Mouse (Mus musculus) forebrain, postnatal 0 days (tissue): ENCODE measurements at regions not wholly inside any gene's neighbourhood (a gene's known extent, or its start where the extent isn't known, plus 50 kb on each side); places are given as distances from the start of the nearest gene placed in this dataset.
A peak's percentile ranks its signal among the peaks of the same experiment; 100 is the strongest.

ENCODE experiments used
- ATAC-seq: fragments of 200-750 bp; cut with Nextera tagmentation; 2 replicates; pipeline ENCODE4 v1.8.0; 2017; ENCODE audit warnings: mild to moderate bottlenecking, moderate library complexity
- DNase-seq: peaks from one replicate; pipeline ENCODE4 v3.0.0-alpha.2; 2015
- H3K27ac ChIP-seq: fragments of 300-500 bp; sonication (generic); 2 replicates; pipeline ENCODE4 v1.5.1; 2014; ENCODE audit warnings: low read depth, mild to moderate bottlenecking, antibody characterized with exemption, low read length, moderate library complexity, mixed read lengths
- H3K27me3 ChIP-seq: fragments of 300-500 bp; sonication (generic); 2 replicates; pipeline ENCODE4 v1.6.1; 2014; ENCODE audit warnings: mild to moderate bottlenecking, low read length, mixed read lengths; ENCODE audit not compliant: insufficient read depth
- H3K36me3 ChIP-seq: fragments of 300-500 bp; sonication (generic); 2 replicates; pipeline ENCODE4 v1.6.1; 2014; ENCODE audit warnings: mild to moderate bottlenecking, moderate library complexity; ENCODE audit not compliant: insufficient read depth
- H3K4me1 ChIP-seq: fragments of 300-500 bp; sonication (generic); 2 replicates; pipeline ENCODE4 v1.6.1; 2014; ENCODE audit warnings: antibody characterized with exemption; ENCODE audit not compliant: insufficient read depth
- H3K4me2 ChIP-seq: fragments of 300-500 bp; sonication (generic); 2 replicates; pipeline ENCODE4 v1.6.1; 2014; ENCODE audit warnings: low read depth, mild to moderate bottlenecking, moderate library complexity
- H3K4me3 ChIP-seq: fragments of 300-500 bp; sonication (generic); 2 replicates; pipeline ENCODE4 v1.5.1; 2014; ENCODE audit warnings: low read depth, low read length, mixed read lengths
- H3K9ac ChIP-seq: fragments of 300-500 bp; sonication (generic); 2 replicates; pipeline ENCODE4 v1.6.1; 2014; ENCODE audit warnings: mild to moderate bottlenecking
- H3K9me3 ChIP-seq: fragments of 300-500 bp; sonication (generic); 2 replicates; pipeline ENCODE4 v1.6.1; 2016; ENCODE audit warnings: low read length
- CTCF ChIP-seq: sonication (generic); IDR thresholded peaks from 2 replicates; pipeline ENCODE4 v1.5.1; 2016; ENCODE audit warnings: antibody characterized with exemption, control low read depth, low read depth
- WGBS: fragments of 180-500 bp; shearing (Covaris S2); extraction: QIAGEN DNeasy Blood & Tissue Kit; methylation state at CpG from one replicate; pipeline ENCODE4 v1.1.7; 2014; 5-methylcytosine and 5-hydroxymethylcytosine counted together

- 31% methylated on average over 8 of the region's 8 CpGs for WGBS
- no peak overlapping the region for H3K4me3 ChIP-seq
- ATAC-seq: peak; percentile 32; the same call in 1 of the 2 replicates
- H3K27me3 ChIP-seq: no peaks in the 10 kb centered on the region
- H3K36me3 ChIP-seq: no peaks in the 10 kb centered on the region
- H3K9me3 ChIP-seq: no peaks in the 10 kb centered on the region
- no peaks in the 10 kb centered on the region for H3K4me1 ChIP-seq
- H3K9ac ChIP-seq: no peak overlapping the region
- DNase-seq: no peak
- no peak overlapping the region for H3K4me2 ChIP-seq
- no peak overlapping the region for H3K27ac ChIP-seq
- no peak for TF ChIP-seq CTCF
Observed at GRCm38 (mm10) chr13:80652967-80653539, 230.1 kb upstream of the Arrdc3 start.

GRCm38 (mm10) chr13:80666186-80666713 lies 216.9 kb upstream of the Arrdc3 start:
- Histone ChIP-seq H3K9ac (no peak overlapping the region), H3K36me3 (no peaks in the 10 kb centered on the region), H3K27ac (no peak overlapping the region), H3K4me1 (no peaks in the 10 kb centered on the region), H3K4me3 (no peak overlapping the region), H3K4me2 (no peak overlapping the region), H3K27me3 (no peaks in the 10 kb centered on the region), H3K9me3 (no peaks in the 10 kb centered on the region)
- ATAC-seq: no peak
- TF ChIP-seq CTCF: no peak
- DNase-seq: no peak
- 59% methylated on average over 3 of the region's 3 CpGs for WGBS

- TF ChIP-seq CTCF: no peak
- H3K4me2 ChIP-seq: no peak overlapping the region
- DNase-seq (no peak), ATAC-seq (peak; percentile 66; the same call in 1 of the 2 replicates)
- no peak overlapping the region for H3K4me3 ChIP-seq
- H3K9ac ChIP-seq: no peak overlapping the region
- H3K4me1 ChIP-seq: no peaks in the 10 kb centered on the region
- H3K9me3 ChIP-seq: no peaks in the 10 kb centered on the region
- H3K27ac ChIP-seq: no peak overlapping the region
- no peaks in the 10 kb centered on the region for H3K27me3 ChIP-seq
- no peaks in the 10 kb centered on the region for H3K36me3 ChIP-seq
Observed at GRCm38 (mm10) chr13:80689871-80690270, 193.3 kb upstream of the Arrdc3 start.

GRCm38 (mm10) chr13:80690654-80691386 lies 192.4 kb upstream of the Arrdc3 start:
- Histone ChIP-seq H3K4me3 (no peak overlapping the region), H3K36me3 (no peaks in the 10 kb centered on the region), H3K4me2 (no peak overlapping the region), H3K9ac (no peak overlapping the region), H3K27me3 (no peaks in the 10 kb centered on the region), H3K27ac (no peak overlapping the region), H3K9me3 (no peaks in the 10 kb centered on the region), H3K4me1 (no peaks in the 10 kb centered on the region)
- DNase-seq: no peak
- no peak for TF ChIP-seq CTCF
- peak; percentile 36; the same call in 1 of the 2 replicates for ATAC-seq
- WGBS: 73% methylated on average over 4 of the region's 4 CpGs

GRCm38 (mm10) chr13:80695549-80696150 lies 187.5 kb upstream of the Arrdc3 start:
- ATAC-seq: no peak
- no peaks in the 10 kb centered on the region for H3K36me3 ChIP-seq
- no peaks in the 10 kb centered on the region for H3K27me3 ChIP-seq
- no peaks in the 10 kb centered on the region for H3K4me1 ChIP-seq
- no peak overlapping the region for H3K9ac ChIP-seq
- H3K4me3 ChIP-seq: no peak overlapping the region
- no peak overlapping the region for H3K4me2 ChIP-seq
- no peak for TF ChIP-seq CTCF
- H3K27ac ChIP-seq: no peak overlapping the region
- WGBS: 80% methylated on average over 1 of the region's 1 CpGs
- H3K9me3 ChIP-seq: no peaks in the 10 kb centered on the region
- no peak for DNase-seq

- Histone ChIP-seq H3K9ac (no peak overlapping the region), H3K36me3 (no peaks in the 10 kb centered on the region), H3K9me3 (no peaks in the 10 kb centered on the region), H3K27me3 (no peaks in the 10 kb centered on the region), H3K27ac (no peak overlapping the region), H3K4me1 (no peaks in the 10 kb centered on the region), H3K4me3 (no peak overlapping the region), H3K4me2 (no peak overlapping the region)
- no peak for TF ChIP-seq CTCF
- DNase-seq (peak; percentile 57), ATAC-seq (peak; percentile 91)
- WGBS: 26% methylated on average over 9 of the region's 9 CpGs
Observed at GRCm38 (mm10) chr13:80709531-80710306, 173.5 kb upstream of the Arrdc3 start.

- Histone ChIP-seq H3K4me1 (no peaks in the 10 kb centered on the region), H3K9ac (no peak overlapping the region), H3K4me3 (no peak overlapping the region), H3K4me2 (no peak overlapping the region), H3K27me3 (no peaks in the 10 kb centered on the region), H3K27ac (no peak overlapping the region), H3K9me3 (no peaks in the 10 kb centered on the region), H3K36me3 (no peaks in the 10 kb centered on the region)
- 75% methylated on average over 3 of the region's 3 CpGs for WGBS
- peak; percentile 40; the same call in 1 of the 2 replicates for ATAC-seq
- DNase-seq: no peak
- no peak for TF ChIP-seq CTCF
Observed at GRCm38 (mm10) chr13:80719313-80719712, 163.9 kb upstream of the Arrdc3 start.
